Mouse (Mus musculus): Measurements from ENCODE around the gene Dnah14.

The Dnah14 gene

GRCm38 (mm10) chr1:181856329-181856728 is 280.0 kb downstream of the Dnah14 start:
- DNase-seq = no peak

- DNase-seq = no peak
Observed at GRCm38 (mm10) chr1:181860659-181861058, 284.3 kb downstream of the Dnah14 start.

- no peak for DNase-seq
Observed at GRCm38 (mm10) chr1:181861181-181861902, 285.0 kb downstream of the Dnah14 start.

GRCm38 (mm10) chr1:181862676-181863374 is 286.5 kb downstream of the Dnah14 start:
- DNase-seq = no peak

- DNase-seq = no peak
Observed at GRCm38 (mm10) chr1:181863431-181863830, 287.1 kb downstream of the Dnah14 start.
